Mouse (Mus musculus) lung, postnatal 0 days (tissue): Measurements from ENCODE around the gene Hpcal4. TPM values are rescaled to one million over a fixed set of nuclear protein-coding genes. Genes with fewer than 3 reads are reported as not detected.

ENCODE experiments used
- ATAC-seq: fragments of 200-750 bp; cut with Nextera tagmentation; 2 replicates; pipeline ENCODE4 v1.8.0; 2017; ENCODE audit warnings: moderate library complexity
- DNase-seq: peaks from one replicate; pipeline ENCODE4 v3.0.0-alpha.2; 2016; ENCODE audit warnings: low spot score
- H3K27ac ChIP-seq: fragments of 300-500 bp; sonication (generic); 2 replicates; pipeline ENCODE4 v1.5.1; 2014; ENCODE audit warnings: antibody characterized with exemption, mild to moderate bottlenecking, low read length, mixed read lengths
- H3K27me3 ChIP-seq: fragments of 300-500 bp; sonication (generic); replicated peaks from 2 replicates; pipeline ENCODE4 v1.6.1; 2014; ENCODE audit warnings: low read length, mixed read lengths; ENCODE audit not compliant: insufficient read depth
- H3K36me3 ChIP-seq: fragments of 300-500 bp; sonication (generic); 2 replicates; pipeline ENCODE4 v1.6.1; 2014; ENCODE audit warnings: low read length, mixed read lengths; ENCODE audit not compliant: insufficient read depth
- H3K4me1 ChIP-seq: fragments of 300-500 bp; sonication (generic); 2 replicates; pipeline ENCODE4 v1.6.1; 2014; ENCODE audit warnings: antibody characterized with exemption, low read depth, low read length, mixed read lengths; ENCODE audit not compliant: insufficient read depth
- H3K4me2 ChIP-seq: fragments of 300-500 bp; sonication (generic); replicated peaks from 2 replicates; pipeline ENCODE4 v1.6.1; 2014; ENCODE audit warnings: low read depth, mild to moderate bottlenecking, low read length, moderate library complexity, mixed read lengths
- H3K4me3 ChIP-seq: fragments of 300-500 bp; sonication (generic); 2 replicates; pipeline ENCODE4 v1.5.1; 2014; ENCODE audit warnings: low read depth, low read length
- H3K9ac ChIP-seq: fragments of 300-500 bp; sonication (generic); replicated peaks from 2 replicates; pipeline ENCODE4 v1.6.1; 2014; ENCODE audit warnings: low read depth, mild to moderate bottlenecking
- H3K9me3 ChIP-seq: fragments of 300-500 bp; sonication (generic); 2 replicates; pipeline ENCODE4 v1.6.1; 2016; ENCODE audit warnings: low read length, mixed read lengths
- CTCF ChIP-seq: IDR thresholded peaks from 2 replicates; pipeline ENCODE4 v1.5.1; 2016; ENCODE audit warnings: antibody characterized with exemption, mild to moderate bottlenecking
- EP300 ChIP-seq: IDR thresholded peaks from 2 replicates; pipeline ENCODE4 v1.6.1; 2016; ENCODE audit warnings: antibody characterized with exemption, mild to moderate bottlenecking, control low read depth
- WGBS: fragments of 180-500 bp; shearing (Covaris S2); extraction: QIAGEN DNeasy Blood & Tissue Kit; methylation state at CpG from one replicate; pipeline ENCODE4 v1.1.7; 2014; 5-methylcytosine and 5-hydroxymethylcytosine counted together
- polyA plus RNA-seq: library from polyadenylated mRNA; unstranded; fragments of >200 nt; fragmentation: Nextera tagmentation; extraction: Ambion mirVana; gene quantifications from 2 replicates; pipeline ENCODE4 v1.2.1, GENCODE M21; 2015

Gene Hpcal4
- polyA plus RNA-seq = 0.20 and 0.51 TPM in 2 replicates

GRCm38 (mm10) chr4:123182328-123183238, at the start of gene Hpcal4:
TSS of gene Hpcal4 (plus strand) at chr4:123183227.
- Histone ChIP-seq H3K36me3 (no peaks in the 10 kb centered on the region), H3K27me3 (peaks cover 37% of the 10 kb centered on the region), H3K27ac (no peak within 1 kb of the TSS), H3K9me3 (no peaks in the 10 kb centered on the region), H3K9ac (no peak within 1 kb of the TSS), H3K4me1 (peaks cover 6% of the 10 kb centered on the region; the same call in 1 of the 2 replicates), H3K4me3 (peak within 1 kb of the TSS; percentile 29), H3K4me2 (peak within 1 kb of the TSS; percentile 56)
- DNase-seq = peak; percentile 23
- TF ChIP-seq CTCF = no peak
- no peak for TF ChIP-seq EP300
- WGBS = under 1% methylated on average over 44 of the region's 44 CpGs
- ATAC-seq = peak; percentile 27; the same call in 1 of the 2 replicates

GRCm38 (mm10) chr4:123137551-123137950, 45.5 kb upstream of the Hpcal4 start:
- Histone ChIP-seq H3K4me2 (no peak overlapping the region), H3K27ac (no peak overlapping the region), H3K9me3 (no peaks in the 10 kb centered on the region), H3K9ac (no peak overlapping the region), H3K4me1 (peaks cover 11% of the 10 kb centered on the region; the same call in 1 of the 2 replicates), H3K4me3 (no peak overlapping the region), H3K27me3 (no peaks in the 10 kb centered on the region), H3K36me3 (peaks cover 28% of the 10 kb centered on the region)
- ATAC-seq = no peak
- 85% methylated on average over 3 of the region's 3 CpGs for WGBS
- TF ChIP-seq EP300 (no peak), CTCF (no peak)
- no peak for DNase-seq

GRCm38 (mm10) chr4:123139513-123140154, 43.4 kb upstream of the Hpcal4 start, which contains the start of gene Ppie:
TSS of gene Ppie (minus strand) at chr4:123139951.
- H3K4me1 ChIP-seq = peaks cover 11% of the 10 kb centered on the region; the same call in 1 of the 2 replicates
- peak within 1 kb of the TSS; percentile 47 for H3K9ac ChIP-seq
- ATAC-seq (peak; percentile 99), DNase-seq (peak; percentile 94)
- TF ChIP-seq EP300 = no peak
- TF ChIP-seq CTCF = peak; percentile 47
- peak within 1 kb of the TSS; percentile 68 for H3K27ac ChIP-seq
- no peaks in the 10 kb centered on the region for H3K27me3 ChIP-seq
- WGBS = under 1% methylated on average over 34 of the region's 34 CpGs
- no peaks in the 10 kb centered on the region for H3K9me3 ChIP-seq
- peak within 1 kb of the TSS; percentile 77 for H3K4me2 ChIP-seq
- H3K4me3 ChIP-seq = peak within 1 kb of the TSS; percentile 49
- peaks cover 13% of the 10 kb centered on the region; the same call in 1 of the 2 replicates for H3K36me3 ChIP-seq

- H3K9me3 ChIP-seq = no peaks in the 10 kb centered on the region
- DNase-seq (no peak), ATAC-seq (no peak)
- H3K36me3 ChIP-seq = no peaks in the 10 kb centered on the region
- no peak overlapping the region for H3K4me3 ChIP-seq
- whole genome bisulfite sequencing = 65% methylated on average over 5 of the region's 5 CpGs
- H3K4me1 ChIP-seq = no peaks in the 10 kb centered on the region
- H3K4me2 ChIP-seq = no peak overlapping the region
- no peak overlapping the region for H3K9ac ChIP-seq
- H3K27ac ChIP-seq = no peak overlapping the region
- H3K27me3 ChIP-seq = no peaks in the 10 kb centered on the region
- no peak for TF ChIP-seq CTCF
- no peak for TF ChIP-seq EP300
Observed at GRCm38 (mm10) chr4:123147446-123148150, 35.4 kb upstream of the Hpcal4 start.

- Histone ChIP-seq H3K4me3 (no peak overlapping the region), H3K27ac (no peak overlapping the region), H3K36me3 (no peaks in the 10 kb centered on the region), H3K4me2 (no peak overlapping the region), H3K9ac (no peak overlapping the region), H3K4me1 (no peaks in the 10 kb centered on the region), H3K27me3 (no peaks in the 10 kb centered on the region), H3K9me3 (no peaks in the 10 kb centered on the region)
- ATAC-seq = no peak
- DNase-seq = no peak
- 72% methylated on average over 4 of the region's 4 CpGs for WGBS
- TF ChIP-seq EP300 (no peak), CTCF (no peak)
Observed at GRCm38 (mm10) chr4:123152003-123152402, 31.0 kb upstream of the Hpcal4 start.

DNA sequence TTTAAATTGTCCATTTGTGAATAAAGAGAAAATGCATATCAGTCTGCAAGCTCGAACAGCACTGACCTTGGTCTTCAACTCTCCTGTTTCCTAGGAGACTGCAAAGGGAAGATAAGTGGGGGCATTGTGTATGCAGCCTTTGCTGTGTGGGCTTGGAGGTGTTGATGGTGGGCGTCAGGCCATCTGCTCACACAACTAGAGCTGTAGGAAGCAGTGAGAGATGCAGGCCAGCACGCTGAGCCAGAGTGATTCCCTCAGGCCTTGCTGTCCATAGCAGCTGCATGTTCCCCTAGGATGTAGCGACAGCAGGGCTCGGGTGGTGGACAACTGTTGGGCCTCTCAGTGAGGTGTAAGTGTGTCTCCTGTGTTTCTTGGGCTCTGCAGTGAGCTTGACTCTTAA, 30.1 kb upstream of the Hpcal4 start:
- Histone ChIP-seq H3K9me3 (no peaks in the 10 kb centered on the region), H3K27ac (no peak overlapping the region), H3K36me3 (no peaks in the 10 kb centered on the region), H3K4me3 (no peak overlapping the region), H3K9ac (no peak overlapping the region), H3K27me3 (no peaks in the 10 kb centered on the region), H3K4me2 (no peak overlapping the region), H3K4me1 (no peaks in the 10 kb centered on the region)
- DNase-seq (no peak), ATAC-seq (no peak)
- TF ChIP-seq CTCF (no peak), EP300 (no peak)
- 42% methylated on average over 5 of the region's 5 CpGs for WGBS
